Mouse (Mus musculus): ENCODE measurements around the gene Neu2. TPM values are rescaled to one million over a fixed set of nuclear protein-coding genes. Genes with fewer than 3 reads are reported as not detected.

The Neu2 gene
- polyA plus RNA-seq, 1 experiment = 0.22 TPM

DNA sequence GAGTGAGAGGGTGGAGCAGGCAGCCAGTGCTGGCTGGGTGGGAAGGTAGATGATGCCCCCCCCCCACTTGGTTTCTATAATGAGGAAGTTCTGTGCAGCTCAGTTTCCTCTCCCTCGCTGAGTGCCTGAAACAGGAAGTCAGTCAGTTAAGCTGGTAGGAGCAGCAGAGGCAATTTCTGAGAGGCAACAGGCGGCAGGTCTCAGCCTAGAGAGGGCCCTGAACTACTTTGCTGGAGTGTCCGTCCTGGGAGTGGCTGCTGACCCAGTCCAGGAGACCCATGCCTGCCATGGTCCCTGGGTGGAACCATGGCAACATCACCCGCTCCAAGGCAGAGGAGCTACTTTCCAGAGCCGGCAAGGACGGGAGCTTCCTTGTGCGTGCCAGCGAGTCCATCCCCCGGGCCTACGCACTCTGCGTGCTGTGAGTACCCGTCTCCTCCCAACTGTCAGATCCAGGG, 110.6 kb downstream of the Neu2 start, which contains the start of gene Inpp5d:
Gene Inpp5d, plus strand, starts transcription at position 102 of the 458 bp plus-strand sequence.
- DNase-seq (ENCODE audit: low read depth) = no peak
- TF ChIP-seq CTCF (IDR thresholded peaks at IDR 0.05; ENCODE audit: borderline replicate concordance, extremely low read depth, insufficient read depth, insufficient read length) (no peak), POLR2A (IDR thresholded peaks at IDR 0.05; ENCODE audit: borderline replicate concordance, extremely low read depth, insufficient read depth, insufficient read length, poor library complexity, severe bottlenecking) (no peak)

DNA sequence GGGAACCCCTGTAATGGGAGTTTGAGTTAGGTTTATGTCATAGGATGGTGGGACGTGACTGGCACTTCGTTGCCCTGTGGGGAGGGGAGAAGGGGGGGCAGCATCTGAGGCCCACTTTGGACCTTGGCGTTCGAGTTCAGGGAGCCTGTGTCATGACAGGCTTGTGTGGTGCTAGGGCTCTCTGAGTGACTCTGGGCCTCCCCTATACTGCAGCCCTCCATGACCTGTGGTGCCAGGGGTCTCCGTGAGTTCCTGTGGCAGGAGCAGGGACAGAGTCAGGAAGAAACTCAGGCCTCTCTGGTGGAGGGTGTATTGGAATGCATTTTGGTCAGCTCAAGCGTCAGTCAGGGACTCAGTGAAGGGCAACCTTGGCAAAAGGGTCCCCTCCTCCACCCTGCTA, 111.0 kb downstream of the Neu2 start:
- DNase-seq (ENCODE audit: low read depth) = no peak
- TF ChIP-seq POLR2A (IDR thresholded peaks at IDR 0.05; ENCODE audit: borderline replicate concordance, extremely low read depth, insufficient read depth, insufficient read length, poor library complexity, severe bottlenecking) (no peak), CTCF (IDR thresholded peaks at IDR 0.05; ENCODE audit: borderline replicate concordance, extremely low read depth, insufficient read depth, insufficient read length) (no peak)

DNA sequence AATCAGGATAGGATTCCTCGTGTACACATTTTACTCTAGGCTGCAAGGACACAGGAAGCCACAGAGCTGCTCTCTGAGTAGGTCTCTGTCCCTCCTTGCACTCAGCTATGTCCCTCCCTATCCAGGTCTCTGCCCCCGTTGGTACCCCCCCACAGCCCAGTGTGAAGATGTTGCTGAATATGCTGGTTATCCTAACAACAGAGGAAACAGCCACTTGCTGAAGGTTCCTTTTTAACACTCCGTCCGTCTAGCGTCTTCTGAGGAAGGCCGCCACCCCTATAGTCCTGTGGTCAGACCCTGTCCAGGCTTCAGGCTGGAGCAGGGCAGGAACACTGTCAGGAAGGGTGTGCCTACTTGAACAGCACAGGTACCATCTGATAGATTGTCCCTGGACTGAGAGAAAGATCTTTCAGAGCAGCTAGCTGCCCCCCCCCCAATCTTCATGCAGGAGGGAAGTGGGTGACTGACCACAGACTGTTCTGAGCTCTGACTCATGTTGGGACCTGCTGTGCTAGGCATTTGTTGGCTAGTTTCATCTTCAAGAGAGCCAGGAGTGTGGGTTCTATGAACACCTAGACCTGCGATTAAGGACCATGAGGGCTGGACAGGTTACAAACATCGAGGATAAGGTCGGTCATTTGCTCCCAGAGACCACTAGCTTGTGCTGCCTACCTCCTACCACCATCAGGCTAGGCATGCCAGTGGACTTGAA, 111.6 kb downstream of the Neu2 start:
- no peak for DNase-seq (ENCODE audit: low read depth)
- TF ChIP-seq CTCF (IDR thresholded peaks at IDR 0.05; ENCODE audit: borderline replicate concordance, extremely low read depth, insufficient read depth, insufficient read length) = no peak

DNA sequence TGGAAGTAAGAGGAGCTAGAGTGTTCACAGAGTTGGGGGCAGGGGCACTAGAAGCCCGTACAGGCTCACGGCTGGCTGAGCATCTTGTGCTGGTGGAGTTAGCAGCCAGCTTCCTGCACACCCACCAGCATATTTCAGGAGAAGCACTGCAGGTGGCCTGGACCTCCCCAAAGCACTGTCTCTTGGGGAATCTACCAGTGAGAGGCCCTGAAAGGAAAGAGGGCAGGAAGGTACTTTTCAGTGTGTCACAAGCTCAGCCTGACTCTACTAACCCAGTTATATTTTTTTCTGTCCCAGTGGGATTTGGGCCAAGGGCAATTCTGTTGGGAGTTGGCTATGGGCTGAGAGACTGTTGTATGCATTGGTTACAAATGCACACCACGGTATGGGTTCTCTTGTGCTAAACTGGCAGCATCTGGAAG, 112.2 kb downstream of the Neu2 start:
- DNase-seq (ENCODE audit: low read depth) = no peak

DNA sequence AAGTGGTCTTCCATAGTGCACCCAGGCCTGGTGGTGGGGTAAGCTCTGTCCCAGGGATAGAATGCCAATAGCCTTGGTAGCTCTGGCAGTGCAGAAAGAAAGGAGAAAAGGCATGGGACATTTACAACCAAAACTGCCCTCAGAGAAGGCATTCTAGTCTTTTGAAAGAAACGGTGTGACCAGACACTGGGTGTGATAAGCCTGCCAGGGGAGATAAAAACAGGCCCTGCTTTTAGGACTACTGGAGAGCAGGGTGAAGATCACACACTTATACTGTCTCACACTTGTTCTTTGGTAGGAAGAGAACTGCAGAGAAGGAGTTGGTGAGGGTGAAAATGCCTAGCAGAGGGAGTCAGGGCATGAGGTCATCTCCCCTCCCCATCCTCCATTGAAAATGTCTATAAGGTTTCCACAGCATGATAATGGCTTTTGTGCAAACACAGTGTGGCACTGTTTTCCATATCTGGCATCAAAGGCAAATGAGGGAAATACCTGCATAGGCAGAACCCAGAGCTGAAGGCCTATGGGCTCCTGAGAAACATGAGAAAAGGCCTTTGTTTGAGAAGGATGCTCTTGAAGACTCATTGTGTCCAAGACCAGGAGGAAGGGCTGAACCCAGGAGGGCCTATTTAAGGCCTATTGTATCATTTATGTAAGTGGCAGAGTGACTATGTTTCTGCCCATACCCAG, 114.4 kb downstream of the Neu2 start:
- TF ChIP-seq CTCF (IDR thresholded peaks at IDR 0.05; ENCODE audit: borderline replicate concordance, extremely low read depth, insufficient read depth, insufficient read length) (no peak), POLR2A (IDR thresholded peaks at IDR 0.05; ENCODE audit: borderline replicate concordance, extremely low read depth, insufficient read depth, insufficient read length, poor library complexity, severe bottlenecking) (no peak)
- DNase-seq (ENCODE audit: low read depth) = no peak

More for the DNA sequence above, 112.2 kb downstream of the Neu2 start:
- TF ChIP-seq CTCF (IDR thresholded peaks at IDR 0.05; ENCODE audit: borderline replicate concordance, extremely low read depth, insufficient read depth, insufficient read length) = no peak
- no peak for TF ChIP-seq POLR2A (IDR thresholded peaks at IDR 0.05; ENCODE audit: borderline replicate concordance, extremely low read depth, insufficient read depth, insufficient read length, poor library complexity, severe bottlenecking)

DNA sequence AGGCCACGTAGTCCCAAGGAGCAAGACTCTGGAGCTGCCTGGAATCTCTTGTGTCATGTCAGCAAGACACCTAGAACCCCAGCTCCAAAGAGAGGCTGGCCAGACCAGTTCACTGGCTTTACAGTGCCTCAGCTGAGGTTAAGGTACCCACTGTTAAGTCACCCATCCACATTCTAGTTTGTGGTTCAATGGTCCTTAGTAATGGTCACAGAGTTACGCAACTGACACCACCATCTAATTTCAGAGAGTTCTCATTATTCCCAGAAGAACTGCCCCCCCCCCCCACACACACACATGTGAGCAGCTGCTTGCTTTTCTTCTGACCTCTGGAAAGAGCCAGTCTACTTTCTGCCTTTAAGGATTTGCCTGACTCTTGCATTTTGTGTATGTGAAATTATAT, 115.1 kb downstream of the Neu2 start:
- no peak for TF ChIP-seq CTCF (IDR thresholded peaks at IDR 0.05; ENCODE audit: borderline replicate concordance, extremely low read depth, insufficient read depth, insufficient read length)
- no peak for TF ChIP-seq POLR2A (IDR thresholded peaks at IDR 0.05; ENCODE audit: borderline replicate concordance, extremely low read depth, insufficient read depth, insufficient read length, poor library complexity, severe bottlenecking)
- no peak for DNase-seq (ENCODE audit: low read depth)

DNA sequence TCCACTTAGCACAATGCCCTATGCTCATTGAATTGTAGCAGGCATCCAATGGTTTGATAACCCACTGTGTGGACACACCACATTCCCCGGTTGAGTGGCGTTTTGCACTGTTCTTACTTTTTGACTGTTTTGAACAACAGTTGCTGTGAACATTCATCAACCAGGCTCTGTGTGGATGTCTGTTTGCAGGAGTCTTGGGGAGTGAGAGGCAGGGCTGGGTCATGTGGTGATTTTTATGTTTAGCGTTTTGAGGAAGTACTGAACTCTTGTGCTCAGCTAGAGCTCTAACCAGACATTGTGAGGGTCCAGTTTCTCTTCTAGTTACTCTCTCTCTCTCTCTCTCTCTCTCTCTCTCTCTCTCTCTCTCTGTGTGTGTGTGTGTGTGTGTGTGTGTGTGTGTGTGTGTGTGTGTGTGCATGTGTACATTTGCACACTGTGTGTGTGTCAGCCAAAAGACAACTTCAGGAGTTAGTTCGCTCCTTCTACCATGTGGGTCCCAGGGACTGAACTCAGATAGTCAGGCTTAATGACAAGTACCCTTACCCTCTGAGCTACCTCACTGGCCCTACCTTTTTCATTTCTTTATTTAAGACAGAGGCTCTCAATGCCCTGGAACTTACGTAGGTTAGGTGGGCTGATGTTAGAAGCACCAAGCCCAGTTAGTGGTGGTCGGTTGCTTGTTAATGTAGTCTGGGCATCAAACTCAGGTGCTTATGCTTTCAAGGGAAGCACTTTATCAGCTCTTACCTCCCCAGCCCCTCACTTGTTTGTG, 115.8 kb downstream of the Neu2 start:
- no peak for TF ChIP-seq POLR2A (IDR thresholded peaks at IDR 0.05; ENCODE audit: borderline replicate concordance, extremely low read depth, insufficient read depth, insufficient read length, poor library complexity, severe bottlenecking)
- TF ChIP-seq CTCF (IDR thresholded peaks at IDR 0.05; ENCODE audit: borderline replicate concordance, extremely low read depth, insufficient read depth, insufficient read length) = no peak

DNA sequence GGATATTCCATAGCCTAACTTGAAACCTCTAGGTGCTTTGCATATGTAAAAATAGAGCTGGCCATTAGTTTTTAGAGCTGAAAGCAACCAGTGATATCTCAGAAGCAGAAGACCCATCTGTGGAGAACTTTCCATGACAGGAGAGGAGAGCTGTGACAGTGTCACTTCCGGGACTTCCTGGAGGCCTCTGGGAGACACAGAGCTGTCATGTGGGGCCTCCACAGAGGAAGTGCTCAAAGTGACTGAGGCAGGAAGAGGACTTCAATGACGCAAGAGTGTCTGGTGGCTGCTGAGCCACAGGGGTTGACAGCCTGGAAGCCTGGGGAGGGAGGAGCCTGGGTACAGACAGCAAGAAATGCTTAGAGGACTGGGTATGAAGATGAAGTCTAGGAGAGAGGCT, 116.7 kb downstream of the Neu2 start:
- TF ChIP-seq POLR2A (IDR thresholded peaks at IDR 0.05; ENCODE audit: borderline replicate concordance, extremely low read depth, insufficient read depth, insufficient read length, poor library complexity, severe bottlenecking) (no peak), CTCF (IDR thresholded peaks at IDR 0.05; ENCODE audit: borderline replicate concordance, extremely low read depth, insufficient read depth, insufficient read length) (no peak)
- DNase-seq (ENCODE audit: low read depth) = no peak

More for the DNA sequence above, 115.8 kb downstream of the Neu2 start:
- DNase-seq (ENCODE audit: low read depth) = no peak

DNA sequence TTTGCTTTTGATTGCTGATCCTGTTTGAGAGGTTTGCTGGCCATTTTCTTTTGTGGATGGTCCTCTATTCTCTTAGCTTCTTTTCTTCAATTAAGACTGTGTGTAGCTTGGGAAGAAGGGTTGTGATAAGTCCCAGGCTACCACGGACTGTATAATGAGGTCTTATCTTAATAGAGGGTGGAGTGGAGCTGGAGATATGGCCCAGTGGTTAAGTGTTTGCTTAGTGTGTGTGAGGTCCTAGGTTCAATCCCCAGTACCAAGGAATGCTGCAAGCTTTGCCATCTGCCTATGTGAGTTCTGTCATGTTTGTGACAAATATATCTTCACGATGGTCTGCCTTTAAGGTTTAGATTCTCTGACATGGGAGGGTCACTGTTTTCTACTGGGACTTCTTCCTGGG, 118.4 kb downstream of the Neu2 start:
- no peak for DNase-seq (ENCODE audit: low read depth)
- no peak for TF ChIP-seq POLR2A (IDR thresholded peaks at IDR 0.05; ENCODE audit: borderline replicate concordance, extremely low read depth, insufficient read depth, insufficient read length, poor library complexity, severe bottlenecking)
- no peak for TF ChIP-seq CTCF (IDR thresholded peaks at IDR 0.05; ENCODE audit: borderline replicate concordance, extremely low read depth, insufficient read depth, insufficient read length)

DNA sequence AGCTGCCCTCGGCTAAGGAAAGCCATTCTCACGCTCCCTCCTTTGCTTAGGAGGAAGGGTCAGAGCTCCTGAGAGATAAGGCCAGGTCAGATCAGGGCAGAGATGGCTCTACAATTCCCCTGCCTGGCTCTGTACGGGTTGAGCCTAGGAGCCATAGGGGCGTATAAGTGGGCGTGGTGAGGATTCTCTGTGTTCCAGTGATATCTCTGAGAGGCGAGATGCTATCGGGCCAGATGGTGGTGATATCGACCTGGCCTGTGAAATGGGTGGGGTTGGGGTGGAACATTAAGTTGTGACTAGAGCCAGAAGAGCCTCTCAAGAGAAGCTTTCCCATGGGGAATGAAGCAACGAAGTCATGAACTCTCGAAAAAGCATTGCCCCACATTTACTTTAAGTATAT, 121.9 kb downstream of the Neu2 start:
- DNase-seq (ENCODE audit: low read depth) = no peak
- no peak for TF ChIP-seq CTCF (IDR thresholded peaks at IDR 0.05; ENCODE audit: borderline replicate concordance, extremely low read depth, insufficient read depth, insufficient read length)

DNA sequence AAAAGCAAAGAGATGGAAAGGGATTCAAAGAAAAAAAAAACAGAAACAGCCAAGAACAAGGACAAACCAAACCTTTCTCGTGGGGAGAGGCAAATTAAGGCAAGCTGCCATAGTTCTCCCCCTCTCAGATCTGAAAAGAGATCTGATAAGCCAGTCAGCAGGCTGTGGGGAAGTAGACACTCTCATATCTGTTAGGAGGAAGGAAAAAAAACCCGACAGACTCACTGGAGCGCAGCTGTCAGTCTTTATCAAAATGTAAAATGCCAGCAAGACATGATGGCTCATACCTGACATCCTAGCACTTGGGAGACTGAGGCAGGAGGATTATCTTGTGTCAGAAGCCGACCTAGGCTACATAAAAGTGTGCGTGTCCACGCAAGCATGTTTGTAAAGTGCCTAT, 122.5 kb downstream of the Neu2 start:
- DNase-seq (ENCODE audit: low read depth) = no peak

More for the DNA sequence above, 122.5 kb downstream of the Neu2 start:
- TF ChIP-seq POLR2A (IDR thresholded peaks at IDR 0.05; ENCODE audit: borderline replicate concordance, extremely low read depth, insufficient read depth, insufficient read length, poor library complexity, severe bottlenecking) (no peak), CTCF (IDR thresholded peaks at IDR 0.05; ENCODE audit: borderline replicate concordance, extremely low read depth, insufficient read depth, insufficient read length) (no peak)

Data from brain, embryonic 14.5 days (tissue).